Mouse (Mus musculus) heart, embryonic 16.5 days (tissue): ENCODE measurements at regions not wholly inside any gene's neighbourhood (a gene's known extent, or its start where the extent isn't known, plus 50 kb on each side); places are given as distances from the start of the nearest gene placed in this dataset.

Experiments
- ATAC-seq: fragments of 200-750 bp; cut with Nextera tagmentation; replicated peaks from 2 replicates; pipeline ENCODE4 v1.8.0; 2017; ENCODE audit warnings: moderate number of reproducible peaks; ENCODE audit not compliant: insufficient read depth, low FRiP score; ENCODE audit errors: extremely low read depth
- H3K27ac ChIP-seq: fragments of 300-500 bp; sonication (generic); 2 replicates; pipeline ENCODE4 v1.5.1; 2014; ENCODE audit warnings: mild to moderate bottlenecking, low read length, control low read depth, moderate library complexity
- H3K27me3 ChIP-seq: fragments of 300-500 bp; sonication (generic); 2 replicates; pipeline ENCODE4 v1.6.1; 2014; ENCODE audit warnings: low read length, mixed read lengths; ENCODE audit not compliant: control insufficient read depth, insufficient read depth
- H3K36me3 ChIP-seq: fragments of 300-500 bp; sonication (generic); 2 replicates; pipeline ENCODE4 v1.6.1; 2014; ENCODE audit not compliant: control insufficient read depth, insufficient read depth
- H3K4me1 ChIP-seq: fragments of 300-500 bp; sonication (generic); 2 replicates; pipeline ENCODE4 v1.6.1; 2014; ENCODE audit warnings: low read length, mixed read lengths; ENCODE audit not compliant: control insufficient read depth, insufficient read depth
- H3K4me2 ChIP-seq: fragments of 300-500 bp; sonication (generic); 2 replicates; pipeline ENCODE4 v1.6.1; 2014; ENCODE audit warnings: low read depth, mild to moderate bottlenecking, control low read depth, low read length
- H3K4me3 ChIP-seq: fragments of 300-500 bp; sonication (generic); 2 replicates; pipeline ENCODE4 v1.5.1; 2014; ENCODE audit warnings: mild to moderate bottlenecking, control low read depth, low read length
- H3K9ac ChIP-seq: fragments of 300-500 bp; sonication (generic); 2 replicates; pipeline ENCODE4 v1.6.1; 2014; ENCODE audit warnings: low read length, control low read depth
- H3K9me3 ChIP-seq: fragments of 300-500 bp; sonication (generic); replicated peaks from 2 replicates; pipeline ENCODE4 v1.6.1; 2016; ENCODE audit warnings: low read length; ENCODE audit not compliant: control insufficient read depth
- WGBS: fragments of 180-500 bp; shearing (Covaris S2); extraction: QIAGEN DNeasy Blood & Tissue Kit; methylation state at CpG from one replicate; pipeline ENCODE4 v1.1.7; 2014; 5-methylcytosine and 5-hydroxymethylcytosine counted together

GRCm38 (mm10) chr7:83369191-83369590 is 215.5 kb upstream of the Tmc3 start:
- H3K27ac ChIP-seq = no peak overlapping the region
- H3K4me2 ChIP-seq = no peak overlapping the region
- ATAC-seq = no peak
- H3K9ac ChIP-seq = no peak overlapping the region
- H3K9me3 ChIP-seq = no peaks in the 10 kb centered on the region
- H3K4me3 ChIP-seq = no peak overlapping the region
- no peaks in the 10 kb centered on the region for H3K4me1 ChIP-seq
- WGBS = 71% methylated on average over 3 of the region's 3 CpGs
- no peaks in the 10 kb centered on the region for H3K36me3 ChIP-seq
- no peaks in the 10 kb centered on the region for H3K27me3 ChIP-seq

- no peak overlapping the region for H3K27ac ChIP-seq
- no peak overlapping the region for H3K9ac ChIP-seq
- H3K4me2 ChIP-seq = no peak overlapping the region
- H3K27me3 ChIP-seq = no peaks in the 10 kb centered on the region
- no peak for ATAC-seq
- WGBS = 71% methylated on average over 6 of the region's 6 CpGs
- no peak overlapping the region for H3K4me3 ChIP-seq
- no peaks in the 10 kb centered on the region for H3K9me3 ChIP-seq
- no peaks in the 10 kb centered on the region for H3K4me1 ChIP-seq
- H3K36me3 ChIP-seq = no peaks in the 10 kb centered on the region
Measured at GRCm38 (mm10) chr7:83369605-83370004, 215.1 kb upstream of the Tmc3 start.

- Histone ChIP-seq H3K4me2 (no peak overlapping the region), H3K9ac (no peak overlapping the region), H3K4me1 (no peaks in the 10 kb centered on the region), H3K9me3 (no peaks in the 10 kb centered on the region), H3K27ac (no peak overlapping the region), H3K27me3 (no peaks in the 10 kb centered on the region), H3K36me3 (no peaks in the 10 kb centered on the region), H3K4me3 (no peak overlapping the region)
- 81% methylated on average over 1 of the region's 1 CpGs for WGBS
- ATAC-seq = no peak
Measured at GRCm38 (mm10) chr7:83376826-83377225, 207.9 kb upstream of the Tmc3 start.

- Histone ChIP-seq H3K4me2 (no peak overlapping the region), H3K27me3 (no peaks in the 10 kb centered on the region), H3K4me3 (no peak overlapping the region), H3K27ac (no peak overlapping the region), H3K9ac (no peak overlapping the region), H3K36me3 (no peaks in the 10 kb centered on the region), H3K4me1 (peaks cover 8% of the 10 kb centered on the region), H3K9me3 (no peaks in the 10 kb centered on the region)
- 61% methylated on average over 7 of the region's 7 CpGs for WGBS
- no peak for ATAC-seq
Measured at GRCm38 (mm10) chr7:83381381-83382181, 203.1 kb upstream of the Tmc3 start.

- WGBS = 18% methylated on average over 8 of the region's 8 CpGs
- H3K4me2 ChIP-seq = no peak overlapping the region
- H3K9ac ChIP-seq = no peak overlapping the region
- H3K27me3 ChIP-seq = no peaks in the 10 kb centered on the region
- peak; percentile 88 for ATAC-seq
- no peak overlapping the region for H3K27ac ChIP-seq
- H3K36me3 ChIP-seq = no peaks in the 10 kb centered on the region
- H3K4me3 ChIP-seq = no peak overlapping the region
- H3K4me1 ChIP-seq = peaks cover 8% of the 10 kb centered on the region
- H3K9me3 ChIP-seq = no peaks in the 10 kb centered on the region
Measured at GRCm38 (mm10) chr7:83382803-83383363, 201.8 kb upstream of the Tmc3 start.

GRCm38 (mm10) chr7:83391388-83391787 is 193.3 kb upstream of the Tmc3 start:
- H3K27ac ChIP-seq = no peak overlapping the region
- WGBS = 37% methylated on average over 5 of the region's 5 CpGs

GRCm38 (mm10) chr7:83392181-83392580 is 192.5 kb upstream of the Tmc3 start:
- Histone ChIP-seq H3K4me3 (no peak overlapping the region), H3K9ac (no peak overlapping the region), H3K9me3 (no peaks in the 10 kb centered on the region), H3K27ac (no peak overlapping the region), H3K27me3 (no peaks in the 10 kb centered on the region), H3K4me1 (peaks cover 12% of the 10 kb centered on the region; the same call in 1 of the 2 replicates), H3K4me2 (no peak overlapping the region), H3K36me3 (no peaks in the 10 kb centered on the region)
- no peak for ATAC-seq
- WGBS = 68% methylated on average over 2 of the region's 2 CpGs

More at GRCm38 (mm10) chr7:83391388-83391787, 193.3 kb upstream of the Tmc3 start:
- Histone ChIP-seq H3K4me3 (no peak overlapping the region), H3K4me1 (peaks cover 12% of the 10 kb centered on the region; the same call in 1 of the 2 replicates), H3K4me2 (no peak overlapping the region), H3K36me3 (no peaks in the 10 kb centered on the region), H3K27me3 (no peaks in the 10 kb centered on the region), H3K9ac (no peak overlapping the region), H3K9me3 (no peaks in the 10 kb centered on the region)
- no peak for ATAC-seq

GRCm38 (mm10) chr7:83392625-83393024 is 192.1 kb upstream of the Tmc3 start:
- Histone ChIP-seq H3K36me3 (no peaks in the 10 kb centered on the region), H3K9me3 (no peaks in the 10 kb centered on the region), H3K27ac (no peak overlapping the region), H3K27me3 (no peaks in the 10 kb centered on the region), H3K4me3 (no peak overlapping the region), H3K9ac (no peak overlapping the region), H3K4me2 (no peak overlapping the region), H3K4me1 (peaks cover 12% of the 10 kb centered on the region; the same call in 1 of the 2 replicates)
- no peak for ATAC-seq

GRCm38 (mm10) chr7:83394156-83394555 is 190.6 kb upstream of the Tmc3 start:
- no peak overlapping the region for H3K9ac ChIP-seq
- no peak overlapping the region for H3K4me2 ChIP-seq
- no peak overlapping the region for H3K27ac ChIP-seq
- no peaks in the 10 kb centered on the region for H3K36me3 ChIP-seq
- no peak for ATAC-seq
- no peaks in the 10 kb centered on the region for H3K9me3 ChIP-seq
- 60% methylated on average over 2 of the region's 2 CpGs for WGBS
- H3K27me3 ChIP-seq = no peaks in the 10 kb centered on the region
- H3K4me1 ChIP-seq = peaks cover 12% of the 10 kb centered on the region; the same call in 1 of the 2 replicates
- no peak overlapping the region for H3K4me3 ChIP-seq
